Comparison of ENCODE assay signal across 27 mouse cellular contexts in genomic region chr11:24350839-24351238, GRCm38 (mm10).
DNase-seq lines count a peak whose midpoint lies in the region; ATAC-seq and TF ChIP-seq lines count a peak whose summit lies in the region.
"Had no signal": no experiment of that assay in that cellular context is flagged by ENCODE, and none has a peak within 500 bp of the region (broad histone marks: within the 10 kb centered on the region; RNA-seq: fewer than 3 reads in every experiment).

No protein-coding gene starts in this region.

- H3K4me3 ChIP-seq in kidney, embryonic 14.5 days (ENCODE audit: low read length) = no peak overlapping the region
- no peak overlapping the region for H3K4me3 ChIP-seq in intestine, embryonic 16.5 days (ENCODE audit: low read length)
- no peak overlapping the region for H3K4me3 ChIP-seq in small intestine, adult 2 months (ENCODE audit: low read depth, low read length)
- H3K4me3 ChIP-seq: embryonic facial prominence, embryonic 12.5 days; erythroblast, embryonic 14.5 days; hindbrain, embryonic 13.5 days; limb, embryonic 10.5 days; midbrain, embryonic 13.5 days; neural tube, embryonic 12.5 days had no signal

- TF ChIP-seq CTCF in small intestine, adult 2 months (IDR thresholded peaks at IDR 0.05; ENCODE audit: extremely low read depth, insufficient read length, insufficient replicate concordance, low read depth, low read length) = no peak

- no peak overlapping the region for H3K4me2 ChIP-seq in kidney, embryonic 14.5 days (replicated peaks; ENCODE audit: low read depth, low read length)
- H3K4me2 ChIP-seq in intestine, embryonic 16.5 days (ENCODE audit: low read depth, low read length) = no peak overlapping the region
- H3K4me2 ChIP-seq: embryonic facial prominence, embryonic 12.5 days; hindbrain, embryonic 13.5 days; liver, embryonic 11.5 days; neural tube, embryonic 12.5 days had no signal

- H3K9me3 ChIP-seq in kidney, embryonic 14.5 days (ENCODE audit: control insufficient read depth, low read length) = no peaks in the 10 kb centered on the region
- no peaks in the 10 kb centered on the region for H3K9me3 ChIP-seq in intestine, embryonic 16.5 days (ENCODE audit: control insufficient read depth, low read length)
- H3K9me3 ChIP-seq: embryonic facial prominence, embryonic 12.5 days; hindbrain, embryonic 13.5 days; limb, embryonic 10.5 days; midbrain, embryonic 13.5 days; neural tube, embryonic 12.5 days had no signal

- no peak for ATAC-seq in kidney, embryonic 14.5 days (ENCODE audit: low FRiP score, low TSS enrichment)
- peak; percentile 90 for ATAC-seq in intestine, embryonic 16.5 days
- ATAC-seq: inflammation-experienced regulatory T-cells, adult 6 months; liver, postnatal 0 days had no signal

- no peak overlapping the region for H3K27ac ChIP-seq in kidney, embryonic 14.5 days (ENCODE audit: low read depth, low read length)
- no peak overlapping the region for H3K27ac ChIP-seq in intestine, embryonic 16.5 days (ENCODE audit: low read length)
- peak overlapping the region; percentile 49 for H3K27ac ChIP-seq in small intestine, adult 2 months (ENCODE audit: insufficient read depth, low read depth, low read length)
- H3K27ac ChIP-seq: embryonic facial prominence, embryonic 12.5 days; hindbrain, embryonic 13.5 days; limb, embryonic 10.5 days; midbrain, embryonic 13.5 days; neural tube, embryonic 12.5 days had no signal

- peak; percentile 30 for DNase-seq in kidney, adult 11 months
- DNase-seq in kidney, adult 9 months = peak; percentile 26
- no peak for DNase-seq in left cerebral cortex, postnatal 10 days (ENCODE audit: extremely low spot score in 1 of 2, low spot score in 2 of 2)
- no peak for DNase-seq in cerebellum, adult 9-11 months
- no peak for DNase-seq in T-cell, adult 2 months (ENCODE audit: low spot score)
- DNase-seq: adrenal gland, postnatal 36 days; cerebellum, adult 11-12 months; cerebellum, postnatal 25 days; heart, adult 18-20 months; heart, postnatal 36 days; liver, postnatal 0 days; lung, postnatal 14 days; retina, postnatal 1 day; right cerebral cortex, postnatal 25 days; thymus, adult 18-20 months; thymus, postnatal 4 days had no signal

- no peak overlapping the region for H3K9ac ChIP-seq in kidney, embryonic 14.5 days (ENCODE audit: low read depth, low read length)
- no peak overlapping the region for H3K9ac ChIP-seq in intestine, embryonic 16.5 days (ENCODE audit: low read depth, low read length)
- H3K9ac ChIP-seq: embryonic facial prominence, embryonic 12.5 days; hindbrain, embryonic 13.5 days; liver, postnatal 0 days; midbrain, embryonic 13.5 days; neural tube, embryonic 12.5 days had no signal

- no peaks in the 10 kb centered on the region for H3K36me3 ChIP-seq in kidney, embryonic 14.5 days (ENCODE audit: control insufficient read depth, insufficient read depth, low read length)
- no peaks in the 10 kb centered on the region for H3K36me3 ChIP-seq in intestine, embryonic 16.5 days (ENCODE audit: control insufficient read depth, insufficient read depth, low read length)
- H3K36me3 ChIP-seq in small intestine, adult 2 months (ENCODE audit: control insufficient read depth, insufficient read depth, low read length) = no peaks in the 10 kb centered on the region
- H3K36me3 ChIP-seq: embryonic facial prominence, embryonic 12.5 days; hindbrain, embryonic 13.5 days; limb, embryonic 10.5 days; midbrain, embryonic 13.5 days; neural tube, embryonic 12.5 days had no signal

- intact Hi-C loops in left cerebral cortex, postnatal 10 days (cut with DNase I) = no loop called here

- H3K4me1 ChIP-seq in kidney, embryonic 14.5 days (ENCODE audit: control insufficient read depth, insufficient read depth, low read length) = no peaks in the 10 kb centered on the region
- H3K4me1 ChIP-seq in intestine, embryonic 16.5 days (ENCODE audit: control insufficient read depth, insufficient read depth, low read length) = no peaks in the 10 kb centered on the region; the same call in 1 of the 2 replicates
- peaks cover 6% of the 10 kb centered on the region; the same call in 1 of the 2 replicates for H3K4me1 ChIP-seq in small intestine, adult 2 months (ENCODE audit: control insufficient read depth, insufficient read depth, insufficient read length, low read length)

- WGBS in kidney, embryonic 14.5 days = 90% methylated on average over 4 of the region's 4 CpGs
- WGBS in intestine, embryonic 16.5 days = 72% methylated on average over 4 of the region's 4 CpGs
- 30% methylated on average over 4 of the region's 4 CpGs for WGBS in small intestine, adult 2 months

- H3K27me3 ChIP-seq in kidney, embryonic 14.5 days (ENCODE audit: control insufficient read depth, insufficient read depth, low read length) = no peaks in the 10 kb centered on the region
- H3K27me3 ChIP-seq in intestine, embryonic 16.5 days (replicated peaks; ENCODE audit: control insufficient read depth, insufficient read depth, low read length) = no peaks in the 10 kb centered on the region
- H3K27me3 ChIP-seq in small intestine, adult 2 months (ENCODE audit: control insufficient read depth, insufficient read depth, low read length) = no peaks in the 10 kb centered on the region
- H3K27me3 ChIP-seq: embryonic facial prominence, embryonic 12.5 days; midbrain, embryonic 13.5 days; neural tube, embryonic 12.5 days had no signal

- no peak for TF ChIP-seq POLR2A in small intestine, adult 2 months (IDR thresholded peaks at IDR 0.05; ENCODE audit: low read depth, low read length)

Comparison
In these comparisons a context has a peak if more than half of its experiments do, and no peak if none do; other contexts are left out.
1. DNase-seq: peak in kidney, adult 11 months (single experiment) and kidney, adult 9 months (single experiment); none in left cerebral cortex, postnatal 10 days (0 of 2), cerebellum, adult 9-11 months (single experiment) and T-cell, adult 2 months (single experiment).